Mouse (Mus musculus): Measurements from ENCODE around the gene Otx2. TPM values are rescaled to one million over a fixed set of nuclear protein-coding genes. Genes with fewer than 3 reads are reported as not detected.

Gene Otx2
- polyA plus RNA-seq, 1 experiment: not detected

DNA sequence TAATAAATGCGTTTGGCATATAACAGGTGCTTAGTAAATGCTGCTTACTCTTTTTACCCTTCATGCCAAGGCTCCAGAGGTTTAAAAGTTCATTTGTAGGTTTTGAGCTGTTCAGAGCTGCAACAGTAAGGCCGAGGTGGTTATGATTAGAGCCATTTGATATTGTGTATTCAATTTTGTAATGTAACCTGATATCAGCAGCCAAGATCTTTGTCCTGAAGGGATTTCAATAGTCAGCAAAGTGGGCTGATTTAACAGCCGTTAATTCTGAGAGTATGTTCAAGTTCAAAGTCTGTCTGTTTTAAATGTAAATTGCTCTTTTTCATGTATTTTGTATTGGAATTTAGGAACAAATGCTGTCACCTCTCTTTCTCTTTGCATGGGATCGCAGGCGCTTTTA is 33.8 kb upstream of the Otx2 start:
- no peak overlapping the region for H3K4me3 ChIP-seq (replicated peaks; ENCODE audit: extremely low read depth, low read depth, low read length)
- no peak for DNase-seq
- TF ChIP-seq POLR2A (IDR thresholded peaks at IDR 0.05; ENCODE audit: borderline replicate concordance, extremely low read depth, low read depth, low read length) (no peak), CTCF (IDR thresholded peaks at IDR 0.05; ENCODE audit: insufficient read depth, low read length) (no peak)
- H3K4me1 ChIP-seq (ENCODE audit: control insufficient read depth, insufficient read depth, low read length): no peaks in the 10 kb centered on the region
- 62% methylated on average over 5 of the region's 5 CpGs for WGBS

DNA sequence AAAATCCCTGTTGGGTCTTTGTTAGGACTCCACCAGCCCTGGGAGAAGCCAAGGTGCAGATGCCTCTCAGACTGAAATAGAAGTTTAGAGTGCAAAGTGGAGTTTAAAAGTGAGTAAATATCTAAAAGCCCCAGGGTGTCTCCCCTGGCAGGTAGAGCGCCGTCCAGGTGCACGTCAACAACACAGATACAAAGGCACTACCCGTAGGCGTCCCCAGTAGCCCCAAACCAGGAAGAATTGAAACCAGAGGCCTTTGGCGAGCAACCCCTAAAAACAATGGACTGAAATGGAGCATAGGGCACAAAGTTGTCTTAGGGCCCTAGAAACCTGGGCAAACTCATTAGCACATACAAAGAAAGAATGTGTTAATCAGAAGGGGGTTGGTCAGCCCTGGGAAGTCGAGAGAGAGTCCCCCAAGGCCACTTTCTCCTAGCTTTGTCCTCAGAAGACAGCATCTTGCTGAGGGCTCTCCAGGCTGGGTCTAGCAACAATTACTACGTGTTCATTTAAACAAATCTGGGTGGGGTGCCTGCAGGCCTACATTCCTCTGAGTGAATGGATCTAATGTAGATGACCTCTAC is 27.3 kb upstream of the Otx2 start:
- 57% methylated on average over 8 of the region's 8 CpGs for WGBS
- TF ChIP-seq CTCF (IDR thresholded peaks at IDR 0.05; ENCODE audit: insufficient read depth, low read length): no peak
- TF ChIP-seq POLR2A (IDR thresholded peaks at IDR 0.05; ENCODE audit: borderline replicate concordance, extremely low read depth, low read depth, low read length): no peak
- DNase-seq: no peak

DNA sequence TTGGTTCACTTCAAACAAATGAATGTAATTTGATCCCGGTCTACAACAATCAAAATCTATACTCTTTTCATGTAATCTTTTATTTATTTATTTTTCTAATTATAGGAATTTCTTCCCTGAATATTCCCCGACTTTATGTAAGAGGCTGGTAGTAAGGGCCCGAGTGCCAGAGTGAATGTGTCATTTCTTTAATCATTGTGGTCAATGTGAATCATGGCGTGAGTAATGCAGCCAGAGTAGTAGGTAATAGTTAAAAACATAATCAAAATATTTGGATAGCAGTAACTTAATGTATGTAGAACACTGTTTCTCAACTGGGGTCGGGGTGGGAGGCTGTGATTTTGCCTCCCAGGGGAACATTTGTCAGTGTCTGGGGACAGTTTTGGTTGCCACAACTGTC is 6.0 kb upstream of the Otx2 start:
- no peak for DNase-seq
- 48% methylated on average over 5 of the region's 5 CpGs for WGBS

More for the DNA sequence above, 27.3 kb upstream of the Otx2 start:
- no peaks in the 10 kb centered on the region for H3K4me1 ChIP-seq (ENCODE audit: control insufficient read depth, insufficient read depth, low read length)
- no peak overlapping the region for H3K4me3 ChIP-seq (replicated peaks; ENCODE audit: extremely low read depth, low read depth, low read length)

DNA sequence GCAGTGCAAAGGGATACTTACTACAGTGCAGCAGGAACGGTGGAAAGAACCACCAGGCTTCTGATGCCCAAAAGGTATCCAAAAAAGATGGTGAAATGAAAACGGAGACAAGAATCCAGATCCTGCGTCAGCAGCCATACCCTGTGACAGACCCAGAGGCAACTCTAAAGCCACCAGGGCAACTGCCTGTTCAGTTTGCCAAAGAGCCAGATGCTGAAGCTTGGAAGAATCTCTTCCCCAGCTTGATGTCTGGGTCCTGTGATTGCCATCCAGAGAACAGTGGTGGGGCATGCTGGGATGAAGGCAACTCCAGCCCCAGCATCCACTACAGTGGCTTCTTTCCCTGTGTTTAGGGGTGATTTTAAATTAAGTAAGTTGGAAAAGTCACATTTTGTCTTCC is 5.1 kb upstream of the Otx2 start:
- DNase-seq: no peak
- no peak for TF ChIP-seq CTCF (IDR thresholded peaks at IDR 0.05; ENCODE audit: insufficient read depth, low read length)
- no peak for TF ChIP-seq POLR2A (IDR thresholded peaks at IDR 0.05; ENCODE audit: borderline replicate concordance, extremely low read depth, low read depth, low read length)
- Histone ChIP-seq H3K4me1 (ENCODE audit: control insufficient read depth, insufficient read depth, low read length) (no peaks in the 10 kb centered on the region), H3K4me3 (replicated peaks; ENCODE audit: extremely low read depth, low read depth, low read length) (no peak overlapping the region)
- 83% methylated on average over 3 of the region's 3 CpGs for WGBS

More for the DNA sequence above, 6.0 kb upstream of the Otx2 start:
- H3K4me3 ChIP-seq (replicated peaks; ENCODE audit: extremely low read depth, low read depth, low read length): no peak overlapping the region
- TF ChIP-seq POLR2A (IDR thresholded peaks at IDR 0.05; ENCODE audit: borderline replicate concordance, extremely low read depth, low read depth, low read length) (no peak), CTCF (IDR thresholded peaks at IDR 0.05; ENCODE audit: insufficient read depth, low read length) (no peak)
- H3K4me1 ChIP-seq (ENCODE audit: control insufficient read depth, insufficient read depth, low read length): no peaks in the 10 kb centered on the region

DNA sequence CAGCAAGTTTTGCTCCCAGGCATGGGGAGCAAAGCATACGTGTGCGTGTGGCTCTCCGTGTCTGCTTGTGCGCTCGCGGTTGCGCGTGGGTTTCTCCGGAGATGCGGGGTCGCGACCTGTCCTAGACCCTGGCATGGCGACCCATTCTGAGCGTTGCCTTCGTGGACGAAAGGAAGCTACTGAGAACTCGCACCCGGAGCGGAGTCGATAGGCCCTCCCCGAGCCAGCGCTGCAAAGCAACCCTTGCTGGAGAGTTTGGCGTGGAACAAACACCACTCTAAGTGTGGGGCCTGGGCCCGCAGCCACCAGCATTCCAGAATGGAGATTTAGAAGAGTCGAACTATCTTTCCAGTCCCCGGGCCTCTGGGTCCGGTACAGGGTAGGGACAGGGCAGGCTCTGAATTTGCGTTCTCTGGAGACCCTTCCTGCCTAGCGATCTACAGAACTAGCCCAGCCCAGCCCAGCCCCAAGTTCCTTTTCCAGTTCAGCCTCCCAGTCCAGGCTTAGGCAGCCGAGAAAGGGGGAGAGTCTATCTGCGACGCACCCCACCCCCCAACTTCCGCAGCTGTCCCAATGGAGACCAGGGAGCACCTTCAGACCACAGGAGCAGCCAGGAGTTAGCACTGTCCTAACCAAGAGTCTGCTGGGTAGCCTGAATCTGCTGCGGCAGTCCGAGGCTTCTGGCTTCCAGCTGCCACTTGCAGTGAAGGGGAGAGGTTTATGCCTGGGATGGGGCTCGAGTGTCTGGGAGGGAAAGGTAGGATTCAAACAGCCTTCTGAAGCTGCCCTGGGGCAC is 615 bp upstream of the Otx2 start:
- DNase-seq: no peak
- Histone ChIP-seq H3K4me3 (replicated peaks; ENCODE audit: extremely low read depth, low read depth, low read length) (no peak overlapping the region), H3K4me1 (ENCODE audit: control insufficient read depth, insufficient read depth, low read length) (no peaks in the 10 kb centered on the region)
- WGBS: 3% methylated on average over 36 of the region's 36 CpGs
- TF ChIP-seq CTCF (IDR thresholded peaks at IDR 0.05; ENCODE audit: insufficient read depth, low read length) (no peak), POLR2A (IDR thresholded peaks at IDR 0.05; ENCODE audit: borderline replicate concordance, extremely low read depth, low read depth, low read length) (no peak)

DNA sequence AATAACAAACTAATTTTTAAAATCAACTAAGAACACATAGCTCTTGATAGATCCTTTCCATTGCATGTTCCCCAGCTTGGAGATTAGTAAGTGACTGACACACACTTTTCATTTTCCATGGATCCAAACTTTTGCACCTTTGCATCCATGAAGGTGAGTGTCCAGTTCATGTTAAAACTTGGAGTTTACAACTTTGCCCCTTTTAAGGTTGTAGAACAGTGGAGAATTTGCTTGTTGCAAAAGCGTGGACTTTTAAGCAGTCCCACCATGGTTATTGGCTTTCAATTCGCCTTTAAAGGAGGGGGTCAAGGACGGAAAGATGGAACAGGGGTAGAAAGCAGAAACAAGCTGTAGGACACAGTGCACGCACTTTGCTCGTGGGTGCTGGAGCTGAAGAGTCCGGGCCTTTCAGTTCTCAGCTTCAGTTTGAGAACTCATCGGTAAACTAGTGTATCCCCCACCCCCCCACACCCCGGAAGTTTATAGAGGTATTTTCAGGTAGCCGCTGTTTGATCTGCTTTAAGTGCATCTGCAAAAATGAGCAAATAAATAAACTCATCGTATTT is 925 bp downstream of the Otx2 start:
- 13% methylated on average over 10 of the region's 10 CpGs for WGBS

DNA sequence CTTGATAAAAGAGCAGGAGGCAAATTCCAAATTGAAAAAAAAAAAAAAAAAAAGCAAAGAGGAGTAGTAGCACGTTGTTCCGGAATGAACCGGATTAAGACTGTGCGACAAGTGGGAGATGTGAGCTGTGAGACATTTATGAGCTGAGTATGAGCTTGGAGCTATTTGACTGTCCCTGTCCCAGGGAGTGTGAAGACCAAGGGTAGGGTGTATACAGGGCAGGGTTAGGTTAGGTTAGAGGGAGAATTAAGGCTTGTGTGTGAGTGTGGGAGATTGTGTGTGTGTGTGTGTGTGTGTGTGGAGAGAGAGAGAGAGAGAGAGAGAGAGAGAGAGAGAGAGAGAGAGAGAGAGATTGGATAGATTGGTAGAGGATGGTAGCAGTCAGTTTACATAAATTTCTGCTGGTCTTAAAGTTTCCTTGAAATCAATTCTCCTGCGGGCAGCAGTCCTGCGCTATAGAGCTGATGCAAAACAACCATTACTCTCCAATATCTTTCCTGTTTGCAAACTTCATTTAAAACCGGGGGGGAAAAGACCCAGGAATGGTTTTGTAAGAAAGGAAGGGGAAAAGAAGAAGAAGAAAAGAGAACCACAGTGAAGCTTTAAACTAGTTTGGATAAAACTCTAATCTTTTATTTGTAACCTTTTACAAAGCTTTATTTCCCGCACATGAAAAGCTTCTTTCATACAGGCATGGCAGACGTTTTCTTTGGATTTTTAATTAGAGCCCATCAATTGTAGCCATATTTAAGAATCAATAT is 2.0 kb downstream of the Otx2 start:
- no peak for DNase-seq
- no peaks in the 10 kb centered on the region for H3K4me1 ChIP-seq (ENCODE audit: control insufficient read depth, insufficient read depth, low read length)
- TF ChIP-seq CTCF (IDR thresholded peaks at IDR 0.05; ENCODE audit: insufficient read depth, low read length) (no peak), POLR2A (IDR thresholded peaks at IDR 0.05; ENCODE audit: borderline replicate concordance, extremely low read depth, low read depth, low read length) (no peak)
- no peak overlapping the region for H3K4me3 ChIP-seq (replicated peaks; ENCODE audit: extremely low read depth, low read depth, low read length)
- WGBS: 36% methylated on average over 9 of the region's 9 CpGs

More for the DNA sequence above, 925 bp downstream of the Otx2 start:
- no peak for TF ChIP-seq CTCF (IDR thresholded peaks at IDR 0.05; ENCODE audit: insufficient read depth, low read length)
- TF ChIP-seq POLR2A (IDR thresholded peaks at IDR 0.05; ENCODE audit: borderline replicate concordance, extremely low read depth, low read depth, low read length): no peak
- no peak overlapping the region for H3K4me3 ChIP-seq (replicated peaks; ENCODE audit: extremely low read depth, low read depth, low read length)
- no peaks in the 10 kb centered on the region for H3K4me1 ChIP-seq (ENCODE audit: control insufficient read depth, insufficient read depth, low read length)
- DNase-seq: no peak

DNA sequence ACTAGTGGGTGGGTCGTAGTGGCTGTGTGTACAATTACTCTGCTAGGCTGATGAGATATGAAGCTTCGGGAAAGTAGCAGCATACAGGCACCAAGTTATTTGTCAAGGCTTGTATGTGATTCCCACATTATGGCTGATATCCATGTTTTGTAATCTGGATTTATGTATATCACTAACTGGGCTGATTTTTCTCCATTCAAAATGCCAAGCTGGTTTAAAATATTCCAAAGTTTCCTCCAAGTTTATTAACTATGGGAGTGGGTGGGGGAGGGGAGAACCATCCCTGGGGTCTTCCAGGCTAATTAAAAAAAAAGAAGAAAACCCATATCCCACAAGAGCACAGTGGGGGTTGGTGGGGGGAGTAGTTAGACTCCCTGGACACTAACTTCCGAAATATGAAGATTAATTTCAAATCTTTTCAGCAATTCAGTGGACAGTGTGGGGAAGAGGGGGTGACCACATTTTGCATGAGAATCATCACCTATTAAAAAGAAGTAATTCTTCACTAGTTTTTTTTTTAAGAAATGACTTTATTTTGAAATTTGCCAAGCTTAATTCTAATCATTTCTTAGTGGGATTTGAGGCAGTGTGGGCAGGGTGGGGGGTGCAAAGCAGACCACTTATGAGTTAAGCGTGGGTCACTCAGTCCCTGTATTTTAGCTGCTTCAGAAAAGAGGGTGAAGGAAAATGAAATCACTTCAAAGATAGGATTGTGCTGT is 2.7 kb downstream of the Otx2 start:
- no peak for TF ChIP-seq POLR2A (IDR thresholded peaks at IDR 0.05; ENCODE audit: borderline replicate concordance, extremely low read depth, low read depth, low read length)
- TF ChIP-seq CTCF (IDR thresholded peaks at IDR 0.05; ENCODE audit: insufficient read depth, low read length): no peak
- WGBS: 43% methylated on average over 4 of the region's 4 CpGs
- Histone ChIP-seq H3K4me3 (replicated peaks; ENCODE audit: extremely low read depth, low read depth, low read length) (no peak overlapping the region), H3K4me1 (ENCODE audit: control insufficient read depth, insufficient read depth, low read length) (no peaks in the 10 kb centered on the region)
- DNase-seq: no peak

DNA sequence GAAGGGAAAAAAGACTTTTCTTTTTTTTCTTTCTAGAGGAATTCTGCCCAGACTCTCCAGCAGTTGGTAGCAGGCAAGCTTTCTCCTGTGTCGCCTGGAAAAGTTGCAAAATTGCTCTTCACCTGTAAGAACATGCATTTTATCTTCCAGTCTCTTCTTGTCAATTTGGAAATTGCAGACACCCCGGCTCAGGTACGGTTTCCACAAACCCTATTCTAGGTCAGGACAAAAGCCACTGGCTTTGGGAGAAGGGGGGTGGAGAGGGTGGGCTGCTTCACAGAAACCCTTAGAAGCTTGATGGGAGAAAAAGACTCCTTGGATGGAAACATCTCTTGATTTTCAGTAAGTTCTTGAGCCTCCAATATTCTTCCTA is 3.4 kb downstream of the Otx2 start:
- Histone ChIP-seq H3K4me3 (replicated peaks; ENCODE audit: extremely low read depth, low read depth, low read length) (no peak overlapping the region), H3K4me1 (ENCODE audit: control insufficient read depth, insufficient read depth, low read length) (no peaks in the 10 kb centered on the region; the same call in 1 of the 2 replicates)
- WGBS: 5% methylated on average over 3 of the region's 3 CpGs
- no peak for DNase-seq
- TF ChIP-seq CTCF (IDR thresholded peaks at IDR 0.05; ENCODE audit: insufficient read depth, low read length) (no peak), POLR2A (IDR thresholded peaks at IDR 0.05; ENCODE audit: borderline replicate concordance, extremely low read depth, low read depth, low read length) (no peak)
